Mouse (Mus musculus) heart, adult 2 months (tissue): ENCODE results near the gene Polg. TPM values are rescaled to one million over a fixed set of nuclear protein-coding genes. Genes with fewer than 3 reads are reported as not detected.
A peak's percentile ranks its signal among the peaks of the same experiment; 100 is the strongest.

Experiments used
- DNase-seq, 2 experiments: peaks; one replicate each; pipeline ENCODE4 v3.0.0; 2021
- H3K27ac ChIP-seq: fragments of 200-600 bp; 2 replicates; pipeline ENCODE4 v1.8.1; 2022
- H3K27me3 ChIP-seq: fragments of 200-500 bp; 2 replicates; pipeline ENCODE4 v1.6.1; 2012; ENCODE audit warnings: mild to moderate bottlenecking, low read length, inconsistent platforms, mixed read lengths; ENCODE audit not compliant: control insufficient read depth, insufficient read depth
- H3K36me3 ChIP-seq: fragments of 200-500 bp; 2 replicates; pipeline ENCODE4 v1.6.1; 2012; ENCODE audit warnings: low read length, inconsistent platforms; ENCODE audit not compliant: control insufficient read depth, insufficient read depth
- H3K4me1 ChIP-seq: fragments of 200-500 bp; 2 replicates; pipeline ENCODE4 v1.6.1; 2011; ENCODE audit warnings: low read length; ENCODE audit not compliant: control insufficient read depth, insufficient read depth
- H3K4me3 ChIP-seq: fragments of 200-600 bp; 2 replicates; pipeline ENCODE4 v1.8.1; 2022
- H3K79me2 ChIP-seq: fragments of 200-500 bp; replicated peaks from 2 replicates; pipeline ENCODE4 v1.6.1; 2012; ENCODE audit warnings: mild to moderate bottlenecking, inconsistent platforms, low read length, moderate library complexity, mixed read lengths; ENCODE audit not compliant: control insufficient read depth, insufficient read depth
- H3K9ac ChIP-seq: fragments of 200-500 bp; 2 replicates; pipeline ENCODE4 v1.6.1; 2012; ENCODE audit warnings: low read depth, mild to moderate bottlenecking, control low read depth, inconsistent platforms, low read length, mixed read lengths
- CTCF ChIP-seq: fragments of 200-600 bp; IDR thresholded peaks from 2 replicates; pipeline ENCODE4 v1.8.1; 2022; ENCODE audit warnings: antibody characterized with exemption, mild to moderate bottlenecking, moderate library complexity
- EP300 ChIP-seq: fragments of 200-500 bp; IDR thresholded peaks from 2 replicates; pipeline ENCODE4 v1.6.1; 2011; ENCODE audit warnings: low read depth, low read length, control low read depth; ENCODE audit not compliant: insufficient read depth
- POLR2A ChIP-seq: fragments of 200-500 bp; IDR thresholded peaks from 2 replicates; pipeline ENCODE4 v1.6.1; 2011; ENCODE audit warnings: mild to moderate bottlenecking, low read depth, low read length, control low read depth; ENCODE audit not compliant: insufficient read depth
- WGBS: fragments of 180-500 bp; shearing (Covaris S2); methylation state at CpG from one replicate; pipeline ENCODE4 v1.1.7; 2018; 5-methylcytosine and 5-hydroxymethylcytosine counted together
- intact Hi-C: fragments of 180-260 bp; cut with DNase I; formaldehyde crosslinking; loops from one replicate; pipeline ENCODE4 v1.15.1; 2025
- long read RNA-seq: library from polyadenylated mRNA; stranded (forward); transcript quantifications from one replicate; pipeline ENCODE4 v2.0.0, GENCODE M21; 2021
- polyA plus RNA-seq: library from polyadenylated mRNA; depleted of rRNA; stranded (reverse); fragments of >200 nt; gene quantifications from 2 replicates; pipeline ENCODE4 v1.2.3, GENCODE M21; 2012; rRNA removed
- total RNA-seq, 2 experiments: library from RNA; stranded (reverse); gene quantifications; 2 replicates each; pipeline ENCODE4 v1.2.3; 2021

Gene Polg
- total RNA-seq (10 to 100 TPM; 53.0 to 66.5 TPM), polyA plus RNA-seq (40.5 and 59.0 TPM in 2 replicates)
- long read RNA-seq, full-length matches to known transcripts = 24 of 37 reads
- long read RNA-seq, partial matches to known transcripts = 9 of 37 reads
- long read RNA-seq, other reads (novel, unspliced or antisense) = 4 of 37 reads

GRCm38 (mm10) chr7:79466053-79466901 lies at the start of gene Polg:
Gene Polg, minus strand, starts transcription at chr7:79466362.
- intact Hi-C loops = loop anchor here (5.0 to 10.0 kb wide), 3 partner anchors 94 to 319 kb away; partner anchors contain the start of genes Abhd2 and Mfge8
- peak within 1 kb of the TSS; percentile 80 for H3K9ac ChIP-seq
- peak within 1 kb of the TSS; percentile 94 for H3K4me3 ChIP-seq
- peak; percentile 98 for TF ChIP-seq EP300
- TF ChIP-seq POLR2A = peak; percentile 77; the same call in 1 of the 2 replicates
- peak; percentile 22 for TF ChIP-seq CTCF
- H3K79me2 ChIP-seq = no peaks in the 10 kb centered on the region
- no peaks in the 10 kb centered on the region for H3K27me3 ChIP-seq
- DNase-seq = peak; percentile 99
- H3K27ac ChIP-seq = peak within 1 kb of the TSS; percentile 90
- WGBS = under 1% methylated on average over 76 of the region's 76 CpGs
- H3K36me3 ChIP-seq = no peaks in the 10 kb centered on the region
- peaks cover 6% of the 10 kb centered on the region for H3K4me1 ChIP-seq

GRCm38 (mm10) chr7:79515861-79516260 lies 49.7 kb upstream of the Polg start:
- no peaks in the 10 kb centered on the region for H3K36me3 ChIP-seq
- no peaks in the 10 kb centered on the region for H3K4me1 ChIP-seq
- TF ChIP-seq POLR2A (no peak), CTCF (no peak), EP300 (no peak)
- H3K9ac ChIP-seq = no peak overlapping the region
- H3K27me3 ChIP-seq = peaks cover 19% of the 10 kb centered on the region
- WGBS = 52% methylated on average over 9 of the region's 9 CpGs
- DNase-seq = no peak
- no peaks in the 10 kb centered on the region for H3K79me2 ChIP-seq
- intact Hi-C loops = no loop called here
- no peak overlapping the region for H3K4me3 ChIP-seq
- H3K27ac ChIP-seq = no peak overlapping the region

GRCm38 (mm10) chr7:79515221-79515743 lies 49.1 kb upstream of the Polg start:
- intact Hi-C loops = no loop called here
- DNase-seq = no peak
- no peaks in the 10 kb centered on the region for H3K79me2 ChIP-seq
- no peaks in the 10 kb centered on the region for H3K36me3 ChIP-seq
- no peak overlapping the region; the same call in 1 of the 2 replicates for H3K4me3 ChIP-seq
- 3% methylated on average over 57 of the region's 57 CpGs for whole genome bisulfite sequencing
- no peak overlapping the region for H3K27ac ChIP-seq
- peaks cover 19% of the 10 kb centered on the region for H3K27me3 ChIP-seq
- H3K9ac ChIP-seq = no peak overlapping the region
- H3K4me1 ChIP-seq = no peaks in the 10 kb centered on the region
- TF ChIP-seq POLR2A = no peak
- no peak for TF ChIP-seq EP300
- TF ChIP-seq CTCF = no peak

- H3K79me2 ChIP-seq = no peaks in the 10 kb centered on the region
- H3K36me3 ChIP-seq = no peaks in the 10 kb centered on the region
- H3K27me3 ChIP-seq = peaks cover 23% of the 10 kb centered on the region
- no peak overlapping the region for H3K4me3 ChIP-seq
- intact Hi-C loops = no loop called here
- no peak overlapping the region for H3K9ac ChIP-seq
- H3K27ac ChIP-seq = no peak overlapping the region
- no peaks in the 10 kb centered on the region for H3K4me1 ChIP-seq
- no peak for DNase-seq
- TF ChIP-seq CTCF (no peak), EP300 (no peak), POLR2A (no peak)
- 5% methylated on average over 20 of the region's 20 CpGs for WGBS
Observed at GRCm38 (mm10) chr7:79514361-79514881, 48.3 kb upstream of the Polg start.

- Histone ChIP-seq H3K9ac (no peak overlapping the region), H3K36me3 (no peaks in the 10 kb centered on the region), H3K27ac (no peak overlapping the region), H3K27me3 (peaks cover 30% of the 10 kb centered on the region), H3K4me3 (no peak overlapping the region), H3K4me1 (no peaks in the 10 kb centered on the region), H3K79me2 (no peaks in the 10 kb centered on the region)
- DNase-seq = no peak
- intact Hi-C loops = no loop called here
- WGBS = 11% methylated on average over 2 of the region's 2 CpGs
- TF ChIP-seq EP300 (no peak), CTCF (no peak), POLR2A (no peak)
Observed at GRCm38 (mm10) chr7:79513466-79513865, 47.3 kb upstream of the Polg start.

- 20% methylated on average over 4 of the region's 4 CpGs for WGBS
- Histone ChIP-seq H3K4me1 (no peaks in the 10 kb centered on the region), H3K36me3 (no peaks in the 10 kb centered on the region), H3K27ac (no peak overlapping the region), H3K79me2 (no peaks in the 10 kb centered on the region), H3K4me3 (no peak overlapping the region), H3K9ac (no peak overlapping the region), H3K27me3 (peaks cover 35% of the 10 kb centered on the region)
- DNase-seq = no peak
- intact Hi-C loops = no loop called here
- no peak for TF ChIP-seq EP300
- no peak for TF ChIP-seq CTCF
- TF ChIP-seq POLR2A = no peak
Observed at GRCm38 (mm10) chr7:79512496-79512895, 46.3 kb upstream of the Polg start.
